Mouse (Mus musculus): Measurements from ENCODE around the gene Hsp90ab1. TPM values are rescaled to one million over a fixed set of nuclear protein-coding genes. Genes with fewer than 3 reads are reported as not detected.

Hsp90ab1 gene
- polyA plus RNA-seq, 1 experiment from 2014 or later, result 1,400 TPM

GRCm38 (mm10) chr17:45584939-45585678 lies 12.0 kb upstream of the Hsp90ab1 start:
- H3K36me3 ChIP-seq (ENCODE audit: control insufficient read depth, insufficient read depth, low read length), result peaks cover 7% of the 10 kb centered on the region; the same call in 1 of the 2 replicates
- no peak overlapping the region for H3K4me3 ChIP-seq (replicated peaks; ENCODE audit: low read length)
- peak overlapping the region; percentile 32; the same call in 1 of the 2 replicates for H3K4me2 ChIP-seq (ENCODE audit: low read depth, low read length)
- no peaks in the 10 kb centered on the region for H3K9me3 ChIP-seq (replicated peaks; ENCODE audit: control insufficient read depth, low read length)
- no peaks in the 10 kb centered on the region for H3K27me3 ChIP-seq (ENCODE audit: control insufficient read depth, insufficient read depth, low read length)
- H3K9ac ChIP-seq (ENCODE audit: low read length), result peak overlapping the region; percentile 61
- ATAC-seq (ENCODE audit: insufficient read depth, low FRiP score), result peak; percentile 60
- H3K27ac ChIP-seq (ENCODE audit: low read length), result peak overlapping the region; percentile 90
- peaks cover 28% of the 10 kb centered on the region for H3K4me1 ChIP-seq (ENCODE audit: control insufficient read depth, insufficient read depth, low read length)
- WGBS, result 37% methylated on average over 14 of the region's 14 CpGs

GRCm38 (mm10) chr17:45584096-45584896 lies 11.2 kb upstream of the Hsp90ab1 start:
- 40% methylated on average over 12 of the region's 12 CpGs for WGBS
- Histone ChIP-seq H3K4me3 (replicated peaks; ENCODE audit: low read length) (no peak overlapping the region), H3K36me3 (ENCODE audit: control insufficient read depth, insufficient read depth, low read length) (peaks cover 7% of the 10 kb centered on the region; the same call in 1 of the 2 replicates), H3K27me3 (ENCODE audit: control insufficient read depth, insufficient read depth, low read length) (no peaks in the 10 kb centered on the region), H3K9ac (ENCODE audit: low read length) (peak overlapping the region; percentile 61), H3K9me3 (replicated peaks; ENCODE audit: control insufficient read depth, low read length) (no peaks in the 10 kb centered on the region), H3K4me2 (ENCODE audit: low read depth, low read length) (peak overlapping the region; percentile 32; the same call in 1 of the 2 replicates), H3K27ac (ENCODE audit: low read length) (peak overlapping the region; percentile 90), H3K4me1 (ENCODE audit: control insufficient read depth, insufficient read depth, low read length) (peaks cover 28% of the 10 kb centered on the region)
- peak; percentile 53 for ATAC-seq (ENCODE audit: insufficient read depth, low FRiP score)

GRCm38 (mm10) chr17:45582715-45583355 lies 9.8 kb upstream of the Hsp90ab1 start:
- Histone ChIP-seq H3K4me2 (ENCODE audit: low read depth, low read length) (no peak overlapping the region), H3K9ac (ENCODE audit: low read length) (no peak overlapping the region), H3K27ac (ENCODE audit: low read length) (no peak overlapping the region), H3K27me3 (ENCODE audit: control insufficient read depth, insufficient read depth, low read length) (no peaks in the 10 kb centered on the region), H3K36me3 (ENCODE audit: control insufficient read depth, insufficient read depth, low read length) (peaks cover 7% of the 10 kb centered on the region; the same call in 1 of the 2 replicates), H3K4me3 (replicated peaks; ENCODE audit: low read length) (no peak overlapping the region), H3K9me3 (replicated peaks; ENCODE audit: control insufficient read depth, low read length) (no peaks in the 10 kb centered on the region), H3K4me1 (ENCODE audit: control insufficient read depth, insufficient read depth, low read length) (peaks cover 28% of the 10 kb centered on the region)
- 53% methylated on average over 6 of the region's 6 CpGs for WGBS
- no peak for ATAC-seq (ENCODE audit: insufficient read depth, low FRiP score)

- Histone ChIP-seq H3K4me1 (ENCODE audit: control insufficient read depth, insufficient read depth, low read length) (peaks cover 28% of the 10 kb centered on the region), H3K9ac (ENCODE audit: low read length) (no peak overlapping the region), H3K36me3 (ENCODE audit: control insufficient read depth, insufficient read depth, low read length) (peaks cover 6% of the 10 kb centered on the region; the same call in 1 of the 2 replicates), H3K9me3 (replicated peaks; ENCODE audit: control insufficient read depth, low read length) (no peaks in the 10 kb centered on the region), H3K4me3 (replicated peaks; ENCODE audit: low read length) (no peak overlapping the region), H3K27ac (ENCODE audit: low read length) (no peak overlapping the region), H3K27me3 (ENCODE audit: control insufficient read depth, insufficient read depth, low read length) (no peaks in the 10 kb centered on the region), H3K4me2 (ENCODE audit: low read depth, low read length) (no peak overlapping the region)
- whole genome bisulfite sequencing, result 84% methylated on average over 6 of the region's 6 CpGs
- no peak for ATAC-seq (ENCODE audit: insufficient read depth, low FRiP score)
These were observed 9.1 kb upstream of the Hsp90ab1 start for GRCm38 (mm10) chr17:45582188-45582587.

- H3K4me2 ChIP-seq (ENCODE audit: low read depth, low read length), result peak overlapping the region; percentile 25
- H3K9ac ChIP-seq (ENCODE audit: low read length), result no peak overlapping the region
- H3K36me3 ChIP-seq (ENCODE audit: control insufficient read depth, insufficient read depth, low read length), result peaks cover under 1% of the 10 kb centered on the region; the same call in 1 of the 2 replicates
- H3K27ac ChIP-seq (ENCODE audit: low read length), result peak overlapping the region; percentile 74
- ATAC-seq (ENCODE audit: insufficient read depth, low FRiP score), result no peak; the same call in 1 of the 2 replicates
- no peaks in the 10 kb centered on the region for H3K9me3 ChIP-seq (replicated peaks; ENCODE audit: control insufficient read depth, low read length)
- WGBS, result 2% methylated on average over 2 of the region's 2 CpGs
- no peaks in the 10 kb centered on the region for H3K27me3 ChIP-seq (ENCODE audit: control insufficient read depth, insufficient read depth, low read length)
- H3K4me3 ChIP-seq (replicated peaks; ENCODE audit: low read length), result no peak overlapping the region
- peaks cover 28% of the 10 kb centered on the region for H3K4me1 ChIP-seq (ENCODE audit: control insufficient read depth, insufficient read depth, low read length)
These were observed 8.5 kb upstream of the Hsp90ab1 start for GRCm38 (mm10) chr17:45581567-45581983.

GRCm38 (mm10) chr17:45580958-45581477 lies 7.9 kb upstream of the Hsp90ab1 start:
- Histone ChIP-seq H3K36me3 (ENCODE audit: control insufficient read depth, insufficient read depth, low read length) (no peaks in the 10 kb centered on the region), H3K27me3 (ENCODE audit: control insufficient read depth, insufficient read depth, low read length) (no peaks in the 10 kb centered on the region), H3K4me1 (ENCODE audit: control insufficient read depth, insufficient read depth, low read length) (peaks cover 27% of the 10 kb centered on the region), H3K4me2 (ENCODE audit: low read depth, low read length) (peak overlapping the region; percentile 25), H3K4me3 (replicated peaks; ENCODE audit: low read length) (no peak overlapping the region), H3K9me3 (replicated peaks; ENCODE audit: control insufficient read depth, low read length) (no peaks in the 10 kb centered on the region), H3K9ac (ENCODE audit: low read length) (peak overlapping the region; percentile 32; the same call in 1 of the 2 replicates), H3K27ac (ENCODE audit: low read length) (peak overlapping the region; percentile 74)
- 24% methylated on average over 12 of the region's 12 CpGs for WGBS
- ATAC-seq (ENCODE audit: insufficient read depth, low FRiP score), result peak; percentile 26; the same call in 1 of the 2 replicates

- H3K9me3 ChIP-seq (replicated peaks; ENCODE audit: control insufficient read depth, low read length), result no peaks in the 10 kb centered on the region
- no peak overlapping the region for H3K4me2 ChIP-seq (ENCODE audit: low read depth, low read length)
- H3K9ac ChIP-seq (ENCODE audit: low read length), result no peak overlapping the region
- no peak overlapping the region for H3K4me3 ChIP-seq (replicated peaks; ENCODE audit: low read length)
- no peak for ATAC-seq (ENCODE audit: insufficient read depth, low FRiP score)
- H3K27ac ChIP-seq (ENCODE audit: low read length), result 0 out of 2 replicates have a peak overlapping the region, but pooled peaks have one; percentile 32
- H3K36me3 ChIP-seq (ENCODE audit: control insufficient read depth, insufficient read depth, low read length), result no peaks in the 10 kb centered on the region
- peaks cover 19% of the 10 kb centered on the region for H3K4me1 ChIP-seq (ENCODE audit: control insufficient read depth, insufficient read depth, low read length)
- no peaks in the 10 kb centered on the region for H3K27me3 ChIP-seq (ENCODE audit: control insufficient read depth, insufficient read depth, low read length)
- WGBS, result 70% methylated on average over 4 of the region's 4 CpGs
These were observed 6.5 kb upstream of the Hsp90ab1 start for GRCm38 (mm10) chr17:45579554-45579953.

GRCm38 (mm10) chr17:45578843-45579242 lies 5.8 kb upstream of the Hsp90ab1 start:
- ATAC-seq (ENCODE audit: insufficient read depth, low FRiP score), result no peak
- no peaks in the 10 kb centered on the region for H3K9me3 ChIP-seq (replicated peaks; ENCODE audit: control insufficient read depth, low read length)
- peak overlapping the region; percentile 89 for H3K27ac ChIP-seq (ENCODE audit: low read length)
- no peak overlapping the region for H3K4me3 ChIP-seq (replicated peaks; ENCODE audit: low read length)
- peaks cover 18% of the 10 kb centered on the region for H3K4me1 ChIP-seq (ENCODE audit: control insufficient read depth, insufficient read depth, low read length)
- no peak overlapping the region for H3K4me2 ChIP-seq (ENCODE audit: low read depth, low read length)
- no peaks in the 10 kb centered on the region for H3K36me3 ChIP-seq (ENCODE audit: control insufficient read depth, insufficient read depth, low read length)
- H3K27me3 ChIP-seq (ENCODE audit: control insufficient read depth, insufficient read depth, low read length), result no peaks in the 10 kb centered on the region
- WGBS, result 74% methylated on average over 7 of the region's 7 CpGs
- no peak overlapping the region for H3K9ac ChIP-seq (ENCODE audit: low read length)
